14 mouse cellular contexts compared by ENCODE assay signal in the genomic region with DNA sequence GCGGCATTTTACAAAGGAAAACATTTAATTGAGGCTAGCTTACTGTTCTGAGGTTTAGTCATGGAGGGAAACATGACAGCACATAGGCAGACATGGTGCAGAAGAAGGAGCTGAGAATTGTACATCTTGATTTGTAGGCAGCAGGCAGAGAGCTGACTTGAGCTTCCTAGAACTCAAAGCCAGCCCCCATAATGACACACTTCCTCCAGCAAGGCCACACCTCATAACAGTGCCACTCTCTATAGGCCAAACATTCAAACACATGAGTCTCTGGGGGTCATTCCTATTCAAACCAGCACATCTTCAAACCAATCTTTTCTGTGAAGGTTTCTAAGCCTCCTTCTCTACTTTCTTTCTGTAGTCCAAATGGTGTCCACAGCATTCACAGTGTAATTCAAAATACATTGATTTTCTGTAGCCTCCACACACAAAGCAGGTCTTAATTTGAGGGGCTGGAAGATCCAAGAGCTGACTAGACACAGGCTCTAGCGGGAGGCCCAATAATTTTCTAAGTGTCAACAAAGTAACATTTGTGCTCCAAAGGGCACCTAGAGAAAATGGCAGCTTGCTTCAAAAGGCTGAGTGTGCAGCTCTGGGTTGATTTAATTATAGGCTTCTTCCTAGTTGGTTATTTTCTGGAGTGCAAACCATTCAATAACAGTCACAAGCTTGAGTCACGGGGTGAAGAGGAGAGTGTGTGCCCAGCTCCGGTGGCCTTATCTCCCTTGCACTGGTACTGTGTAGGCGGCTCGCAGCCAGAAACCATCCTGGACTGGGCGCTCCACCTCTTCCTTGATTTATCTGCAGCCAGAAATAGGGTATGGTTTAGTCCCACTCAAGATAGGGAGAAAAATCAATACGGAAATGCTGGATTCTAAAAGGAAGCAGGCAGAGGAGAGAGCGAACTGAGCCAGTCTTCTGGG. TPM values are rescaled to one million over a fixed set of nuclear protein-coding genes. Genes with fewer than 3 reads are reported as not detected.
DNase-seq lines count a peak whose midpoint lies in the region; ATAC-seq and TF ChIP-seq lines count a peak whose summit lies in the region.
"Had no signal": no experiment of that assay in that cellular context is flagged by ENCODE, and none has a peak within 500 bp of the region (broad histone marks: within the 10 kb centered on the region; RNA-seq: fewer than 3 reads in every experiment).

No protein-coding gene starts in this region.

- no peaks in the 10 kb centered on the region for H3K27me3 ChIP-seq in CH12.LX (replicated peaks)
- no peaks in the 10 kb centered on the region for H3K27me3 ChIP-seq in liver, embryonic 16.5 days (ENCODE audit: control insufficient read depth, insufficient read depth, low read depth, low read length)
- H3K27me3 ChIP-seq: limb, embryonic 15.5 days; midbrain, embryonic 15.5 days had no signal

- H3K36me3 ChIP-seq in CH12.LX (replicated peaks in 1 of 2; ENCODE audit: control insufficient read depth in 1 of 2, insufficient read depth in 1 of 2, low read length in 1 of 2) = peaks cover 0 to 5% of the 10 kb centered on the region in 2 experiments
- no peaks in the 10 kb centered on the region for H3K36me3 ChIP-seq in liver, embryonic 16.5 days (ENCODE audit: control insufficient read depth, insufficient read depth)
- H3K36me3 ChIP-seq: forebrain, embryonic 10.5 days; limb, embryonic 15.5 days; midbrain, embryonic 15.5 days had no signal

- no peak for TF ChIP-seq EP300 in CH12.LX (IDR thresholded peaks at IDR 0.05; ENCODE audit: low read length)

- H3K4me1 ChIP-seq in CH12.LX (ENCODE audit: control insufficient read depth in 1 of 2, insufficient read depth in 2 of 2) = peaks cover 5 to 15% of the 10 kb centered on the region in 2 experiments; a peak in 3 of 4 replicates
- peaks cover 6% of the 10 kb centered on the region for H3K4me1 ChIP-seq in liver, embryonic 16.5 days (ENCODE audit: control insufficient read depth, low read depth, low read length)
- H3K4me1 ChIP-seq: forebrain, embryonic 10.5 days; midbrain, embryonic 15.5 days had no signal

- H3K27ac ChIP-seq in CH12.LX (ENCODE audit: insufficient read depth, low read depth) = no peak overlapping the region
- H3K27ac ChIP-seq in liver, embryonic 16.5 days (ENCODE audit: low read length) = no peak overlapping the region
- H3K27ac ChIP-seq: forebrain, embryonic 10.5 days; limb, embryonic 15.5 days; midbrain, embryonic 15.5 days had no signal

- dilution Hi-C loops in CH12.LX (cut with MboI; ENCODE audit: extremely low pct_ligation_motif_present, extremely low pct_unique_long_range_greater_than_20kb, low sequenced_read_pairs) = no loop called here

- WGBS in liver, embryonic 16.5 days (ENCODE audit: insufficient replicate concordance) = 42% methylated on average over 9 of the region's 9 CpGs

- H3K4me2 ChIP-seq in CH12.LX (ENCODE audit: insufficient read depth, low read depth, poor library complexity, severe bottlenecking) = peak overlapping the region; percentile 57
- H3K4me2 ChIP-seq in liver, embryonic 16.5 days (ENCODE audit: low read depth, low read length) = no peak overlapping the region
- H3K4me2 ChIP-seq: limb, embryonic 15.5 days; midbrain, embryonic 15.5 days had no signal

- no peaks in the 10 kb centered on the region for H3K9me3 ChIP-seq in CH12.LX (replicated peaks; ENCODE audit: low read length)
- no peaks in the 10 kb centered on the region for H3K9me3 ChIP-seq in liver, embryonic 16.5 days (replicated peaks; ENCODE audit: control insufficient read depth, low read length)
- H3K9me3 ChIP-seq: forebrain, embryonic 10.5 days; limb, embryonic 15.5 days; midbrain, embryonic 15.5 days had no signal

- peak; percentile 59 for TF ChIP-seq POLR2A in CH12.LX (IDR thresholded peaks at IDR 0.05; ENCODE audit: low read depth, low read length)

- H3K79me2 ChIP-seq in CH12.LX (replicated peaks; ENCODE audit: control insufficient read depth, extremely low read depth, insufficient read depth, poor library complexity, severe bottlenecking) = no peaks in the 10 kb centered on the region

- intact Hi-C loops in heart, postnatal 10 days (cut with DNase I) = no loop called here

- TF ChIP-seq RAD21 in CH12.LX (IDR thresholded peaks at IDR 0.05; ENCODE audit: low read depth, low read length) = no peak

- no peak for TF ChIP-seq CTCF in CH12.LX (conservative IDR thresholded peaks at IDR 0.05 in 1 of 2, IDR thresholded peaks at IDR 0.05 in 1 of 2; ENCODE audit: low read depth in 2 of 2, low read length in 2 of 2)

- peak overlapping the region; percentile 21; the same call in 1 of the 2 replicates for H3K9ac ChIP-seq in CH12.LX (ENCODE audit: insufficient read depth, low read depth)
- H3K9ac ChIP-seq in liver, embryonic 16.5 days (ENCODE audit: low read depth, low read length) = no peak overlapping the region
- H3K9ac ChIP-seq: limb, embryonic 15.5 days; midbrain, embryonic 15.5 days had no signal

- in situ Hi-C loops in CH12.LX (cut with MboI; ENCODE audit: low pct_ligation_motif_present, low pct_unique_long_range_greater_than_20kb, low sequenced_read_pairs) = loop anchor here (25.0 kb wide), 1 partner anchor 400 kb away; the partner anchor contains the start of gene Actrt3

- peak; percentile 39 for DNase-seq in CH12.LX (ENCODE audit: extremely low read depth)
- peak; percentile 56 to 58 for DNase-seq in heart, postnatal 10 days
- no peak for DNase-seq in cerebellum, postnatal 10 days
- DNase-seq in right cerebral cortex, postnatal 36 days (ENCODE audit: low spot score in 2 of 2) = no peak
- DNase-seq in thymus, postnatal 25 days = no peak
- DNase-seq in adrenal gland, adult 18-20 months (ENCODE audit: low spot score in 2 of 2) = no peak
- DNase-seq: embryo, embryonic 11 days; gastrocnemius, postnatal 14 days; kidney, adult 9 months had no signal

- peak overlapping the region; percentile 21 to 42 (median 39) for H3K4me3 ChIP-seq in CH12.LX (replicated peaks in 1 of 3; ENCODE audit: low read depth in 2 of 3, low read length in 2 of 3, poor library complexity in 1 of 3)
- H3K4me3 ChIP-seq in liver, embryonic 16.5 days (ENCODE audit: low read depth, low read length) = no peak overlapping the region
- H3K4me3 ChIP-seq: forebrain, embryonic 10.5 days; limb, embryonic 15.5 days; midbrain, embryonic 15.5 days had no signal

- ATAC-seq in erythroblast, adult 5-6 weeks (replicated peaks; ENCODE audit: low FRiP score, poor library complexity, severe bottlenecking) = peak; percentile 97
- ATAC-seq in liver, embryonic 16.5 days (ENCODE audit: low read depth) = peak; percentile 75
- ATAC-seq: midbrain, embryonic 15.5 days had no signal

TF ChIP-seq in CH12.LX, 34 proteins besides CTCF, POLR2A, EP300 and RAD21:
- no peak for TF ChIP-seq E2F4 (IDR thresholded peaks at IDR 0.05; ENCODE audit: insufficient replicate concordance, low read depth, low read length)
- TF ChIP-seq ZMIZ1 (IDR thresholded peaks at IDR 0.05; ENCODE audit: low read depth, low read length) = peak; percentile 37; the same call in 1 of the 2 replicates
- TF ChIP-seq TCF12 (IDR thresholded peaks at IDR 0.05; ENCODE audit: low read depth, low read length) = peak; percentile 63
- 0 out of 2 replicates have a peak, but pooled peaks have one; percentile 32 for TF ChIP-seq NELFE (IDR thresholded peaks at IDR 0.05; ENCODE audit: low read depth, low read length)
- no peak for TF ChIP-seq POLR2AphosphoS2 (IDR thresholded peaks at IDR 0.05; ENCODE audit: low read depth, low read length)
- TF ChIP-seq MAFK (IDR thresholded peaks at IDR 0.05; ENCODE audit: insufficient replicate concordance, low read length) = no peak
- no peak for TF ChIP-seq ETS1 (conservative IDR thresholded peaks at IDR 0.05; ENCODE audit: low read depth, low read length)
- no peak for TF ChIP-seq IRF4 (IDR thresholded peaks at IDR 0.05; ENCODE audit: low read depth, low read length)
- TF ChIP-seq SMC3 (IDR thresholded peaks at IDR 0.05; ENCODE audit: low read depth, low read length) = no peak
- peak; percentile 65; the same call in 1 of the 2 replicates for TF ChIP-seq TBP (conservative IDR thresholded peaks at IDR 0.05; ENCODE audit: low read depth, low read length)
- peak; percentile 48; the same call in 1 of the 2 replicates for TF ChIP-seq ELF1 (IDR thresholded peaks at IDR 0.05; ENCODE audit: low read depth, low read length)
- TF ChIP-seq SIN3A (IDR thresholded peaks at IDR 0.05; ENCODE audit: low read length) = no peak
TF ChIP-seq in CH12.LX: peak in this region for 5.

RNA-seq across cellular contexts. Expression of gene Prkci, which starts 7.9 kb away (rescaled TPM):
- 14.8 and 14.9 TPM in 2 replicates for total RNA-seq in CH12.LX (2012; rRNA removed)
- total RNA-seq in CH12.LX (2014; rRNA removed) = 16.7 and 17.2 TPM in 2 replicates
- 17.1 and 18.3 TPM in 2 replicates for polyA plus RNA-seq in CH12.LX (2012; ENCODE audit: insufficient read length, low read depth)
- total RNA-seq in erythroblast, adult 5-6 weeks (2015; ENCODE audit: low replicate concordance) = 5.6 and 9.2 TPM in 2 replicates
- total RNA-seq in erythroblast, adult 5-6 weeks (2017; ENCODE audit: low replicate concordance) = 8.1 and 19.5 TPM in 2 replicates
- 10 to 100 TPM; 18.8 to 29.8 TPM for total RNA-seq in heart, postnatal 10 days (2021)
- 5.4 TPM in 2 replicates for polyA plus RNA-seq in liver, embryonic 16.5 days (2015; fragmentation: Nextera tagmentation; extraction: Ambion mirVana)
- 10 to 100 TPM; 42.8 TPM for total RNA-seq in adrenal gland, adult 18-20 months (2021)

RNA-seq across cellular contexts. Expression of gene Phc3, which starts 18.4 kb away (rescaled TPM):
- 8.4 and 9.2 TPM in 2 replicates for total RNA-seq in CH12.LX (2012; rRNA removed)
- 8.8 and 10.3 TPM in 2 replicates for total RNA-seq in CH12.LX (2014; rRNA removed)
- polyA plus RNA-seq in CH12.LX (2012; ENCODE audit: insufficient read length, low read depth) = 10.9 and 13.5 TPM in 2 replicates
- total RNA-seq in erythroblast, adult 5-6 weeks (2015; ENCODE audit: low replicate concordance) = 8.4 and 11.5 TPM in 2 replicates
- total RNA-seq in erythroblast, adult 5-6 weeks (2017; ENCODE audit: low replicate concordance) = 12.8 and 16.5 TPM in 2 replicates
- 10 to 100 TPM; 18.3 to 18.7 TPM for total RNA-seq in heart, postnatal 10 days (2021)
- polyA plus RNA-seq in liver, embryonic 16.5 days (2015; fragmentation: Nextera tagmentation; extraction: Ambion mirVana) = 1.6 and 1.8 TPM in 2 replicates
- 10 to 100 TPM; 30.6 to 31.9 TPM for total RNA-seq in adrenal gland, adult 18-20 months (2021)

Comparison
In these comparisons a context has a peak if more than half of its experiments do, and no peak if none do; other contexts are left out.
1. DNase-seq: peak in CH12.LX (single experiment) and heart, postnatal 10 days (2 of 2); none in cerebellum, postnatal 10 days (0 of 2), right cerebral cortex, postnatal 36 days (0 of 2), thymus, postnatal 25 days (single experiment) and adrenal gland, adult 18-20 months (0 of 2).